Mouse (Mus musculus) megakaryocyte, embryonic 14.5 days (primary cell): ENCODE results near the gene P2rx4.

Source experiments
- FLI1 ChIP-seq: IDR thresholded peaks from 2 replicates; pipeline ENCODE4 v1.6.1; 2012; ENCODE audit warnings: low read length, inconsistent platforms, mixed read lengths
- GATA1 ChIP-seq: IDR thresholded peaks from 3 replicates; pipeline ENCODE4 v1.6.1; 2012; ENCODE audit warnings: mixed read lengths, low read length, inconsistent platforms, borderline replicate concordance

- TF ChIP-seq GATA1, result no peak
- TF ChIP-seq FLI1, result no peak
Observed at GRCm38 (mm10) chr5:122698701-122699060, 8.7 kb upstream of the P2rx4 start.
